Mouse (Mus musculus): ENCODE results near the gene Srrm4.
"Not testable (repeated sequence)": the region's sequence is repeated elsewhere in the genome, so short reads cannot be mapped to it uniquely, and the experiment has no call there.

Srrm4 gene

DNA sequence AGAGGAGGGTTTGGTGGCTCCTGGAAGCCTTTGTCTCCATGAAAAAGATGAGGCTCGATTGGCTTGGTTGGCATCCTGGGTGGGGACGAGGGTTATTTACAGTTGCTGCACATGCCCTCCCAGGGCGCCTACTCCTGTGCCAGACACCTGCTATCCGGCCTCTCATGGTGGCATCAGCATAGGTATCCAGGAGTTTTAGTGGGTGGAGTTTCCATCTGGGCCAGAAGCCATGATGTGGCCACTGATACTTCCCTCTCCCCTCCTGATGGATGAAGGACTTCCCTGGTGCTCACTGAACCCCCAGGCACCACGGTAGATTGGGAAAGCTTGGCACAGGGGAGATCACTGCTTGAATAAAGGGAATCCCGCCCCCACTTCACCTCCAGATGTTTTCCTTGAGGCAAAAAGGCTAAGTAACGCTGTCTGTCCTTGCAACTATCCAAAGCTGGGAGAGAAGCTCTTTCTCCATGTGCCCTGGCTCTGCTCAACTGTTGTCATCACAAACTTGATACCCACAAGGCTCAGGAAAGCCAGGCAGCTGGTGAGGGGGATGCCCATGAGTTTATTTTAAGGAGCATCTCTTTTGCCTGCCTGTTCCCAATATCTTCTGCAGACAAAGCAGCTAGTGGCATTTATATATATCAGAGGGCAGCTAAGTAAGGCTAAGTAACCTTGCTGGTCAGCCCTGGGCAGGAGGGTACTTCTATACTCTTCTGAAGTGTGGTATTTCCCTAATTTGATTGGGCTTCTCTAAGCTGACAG lies 148.7 kb downstream of the Srrm4 start:
- DNase-seq (ENCODE audit: low read depth, low spot score), result no peak

DNA sequence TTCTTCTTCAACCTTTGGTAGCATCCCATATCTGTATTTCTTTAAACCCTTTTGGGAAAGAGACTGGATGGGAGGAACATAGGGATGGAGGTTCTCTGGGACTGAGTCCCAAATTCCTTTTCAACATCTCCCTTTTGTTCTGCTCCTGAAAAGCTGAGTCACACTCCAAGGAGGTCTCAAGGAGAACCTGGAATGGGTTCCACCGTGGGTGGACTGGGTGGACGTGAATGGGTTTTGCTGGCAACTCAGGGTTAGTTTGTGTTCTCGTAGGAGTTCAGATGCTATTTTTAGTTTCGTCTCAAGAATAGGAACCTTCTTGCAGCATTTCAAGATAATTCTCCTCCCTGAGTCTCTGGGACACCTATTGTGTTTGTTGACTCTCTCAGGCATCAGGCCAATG lies 151.4 kb downstream of the Srrm4 start:
- no peak for DNase-seq (ENCODE audit: low read depth, low spot score)

DNA sequence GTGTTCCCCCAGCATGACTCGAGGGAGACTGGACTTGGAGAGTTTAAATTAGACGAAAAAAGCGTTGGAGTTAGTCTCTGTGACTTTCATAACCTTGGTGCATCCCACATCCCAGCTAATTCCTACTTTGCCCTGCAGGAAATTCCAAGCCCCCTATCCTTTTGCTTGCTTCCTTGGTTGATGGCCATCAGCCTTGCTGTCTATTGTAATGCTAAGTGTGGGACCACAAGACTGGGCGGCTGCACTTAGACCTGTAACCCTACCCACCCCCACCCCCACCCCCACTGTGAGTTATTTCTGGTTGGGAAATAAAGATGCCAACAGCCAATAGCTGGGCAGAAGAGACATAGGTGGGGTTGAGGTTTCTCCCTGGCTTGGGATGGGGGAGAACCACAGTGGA lies 153.3 kb downstream of the Srrm4 start:
- no peak for DNase-seq (ENCODE audit: low read depth, low spot score)

DNA sequence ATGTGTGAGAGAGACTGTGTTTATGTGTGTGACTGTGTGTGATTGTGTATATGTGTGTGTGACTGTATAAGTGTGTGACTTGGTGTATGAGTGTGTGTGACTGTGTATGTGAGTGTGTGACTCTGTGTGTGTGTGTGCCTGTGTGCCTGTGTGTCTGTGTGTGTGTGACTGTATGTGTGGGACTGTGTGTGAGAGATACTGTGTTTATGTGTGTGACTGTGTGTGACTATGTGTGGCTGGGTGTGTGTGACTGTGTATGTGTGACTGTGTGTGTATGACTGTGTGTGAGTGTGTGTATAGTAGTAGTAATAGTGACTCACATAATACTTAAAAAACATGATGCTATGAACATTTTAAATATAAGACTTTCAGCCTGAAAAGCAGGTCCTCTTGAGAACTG lies 155.5 kb downstream of the Srrm4 start:
- DNase-seq (ENCODE audit: low read depth, low spot score), result no peak

DNA sequence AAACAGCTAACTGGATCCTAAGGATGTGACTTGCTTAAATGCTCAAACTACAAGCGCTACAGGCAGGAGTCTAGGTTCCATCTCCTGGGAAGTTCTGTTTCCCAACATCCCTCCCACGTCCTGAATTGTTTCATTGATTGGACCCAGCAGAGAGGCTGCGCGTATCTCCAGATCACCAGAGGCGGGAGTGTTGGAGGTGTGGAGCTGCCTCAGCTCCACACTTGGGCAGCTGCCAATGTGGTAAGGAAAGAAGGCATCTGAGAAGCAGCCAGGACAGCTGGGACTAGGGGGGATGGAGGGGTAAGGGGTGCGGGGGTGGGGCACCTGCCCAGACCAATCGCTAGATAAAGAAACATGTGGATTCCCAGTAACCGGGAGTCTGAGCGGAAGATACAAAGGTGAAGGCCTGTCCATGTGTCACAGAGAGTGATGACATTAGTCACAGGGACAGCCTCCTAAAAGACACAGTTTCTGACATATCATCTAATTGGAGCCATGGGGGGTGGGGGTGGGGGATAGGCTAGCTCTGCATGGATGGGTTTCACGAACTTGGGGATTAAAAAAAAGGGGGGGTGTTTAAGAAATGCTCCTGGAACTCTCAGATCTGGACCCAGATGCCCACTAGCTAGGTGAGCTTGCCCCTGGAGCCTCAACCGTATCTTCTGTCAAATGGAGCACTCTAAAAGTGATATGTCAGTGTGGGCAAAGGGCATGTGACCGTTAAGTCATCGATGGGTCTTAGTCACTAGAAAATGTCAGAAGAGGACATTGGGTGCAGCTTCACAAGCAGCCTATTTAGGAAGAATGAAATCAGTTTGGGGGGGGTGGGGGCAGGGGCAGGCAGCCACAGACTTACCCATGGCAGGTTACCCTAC lies 156.4 kb downstream of the Srrm4 start:
- DNase-seq (ENCODE audit: low read depth, low spot score), result no peak

DNA sequence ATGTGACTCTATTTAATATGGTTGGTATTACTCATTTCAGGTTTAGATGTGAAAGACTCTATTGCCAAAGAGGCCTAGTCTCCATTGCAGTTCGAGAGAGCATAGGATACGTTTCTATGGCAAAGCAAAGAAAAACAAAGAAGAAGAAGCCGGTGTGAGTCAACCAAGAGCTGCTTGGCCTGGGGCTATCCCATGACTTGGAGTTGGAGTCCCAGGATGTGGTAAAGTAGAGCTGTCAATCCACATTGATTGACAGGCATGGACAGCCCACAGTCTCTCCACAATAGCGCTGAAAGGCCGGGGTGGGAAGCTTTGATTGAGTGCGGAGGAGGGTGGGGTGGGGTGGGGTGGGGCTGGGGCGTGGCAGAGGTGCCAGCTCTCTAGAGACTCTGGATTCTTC lies 158.7 kb downstream of the Srrm4 start:
- DNase-seq (ENCODE audit: low read depth, low spot score), result no peak

DNA sequence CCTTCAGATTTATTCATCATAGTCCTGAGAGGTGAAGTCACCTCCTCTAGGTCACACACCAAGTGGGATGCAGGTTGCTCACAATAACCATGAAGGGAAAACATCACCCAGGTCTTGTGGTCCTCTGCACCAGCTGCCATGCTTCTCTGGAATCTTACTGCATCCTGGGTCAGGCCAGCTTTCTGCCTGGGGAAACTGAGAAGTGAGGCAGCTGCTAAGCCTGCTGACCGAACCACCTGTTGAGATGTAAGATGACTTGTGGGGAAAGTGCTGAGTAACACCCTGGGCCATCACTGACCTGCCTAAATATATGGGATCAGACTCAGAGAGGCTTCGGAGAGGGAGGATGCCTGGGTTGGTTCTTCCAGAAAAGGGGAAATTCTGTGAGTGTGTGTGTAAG lies 164.9 kb downstream of the Srrm4 start:
- DNase-seq (ENCODE audit: low read depth, low spot score), result no peak

DNA sequence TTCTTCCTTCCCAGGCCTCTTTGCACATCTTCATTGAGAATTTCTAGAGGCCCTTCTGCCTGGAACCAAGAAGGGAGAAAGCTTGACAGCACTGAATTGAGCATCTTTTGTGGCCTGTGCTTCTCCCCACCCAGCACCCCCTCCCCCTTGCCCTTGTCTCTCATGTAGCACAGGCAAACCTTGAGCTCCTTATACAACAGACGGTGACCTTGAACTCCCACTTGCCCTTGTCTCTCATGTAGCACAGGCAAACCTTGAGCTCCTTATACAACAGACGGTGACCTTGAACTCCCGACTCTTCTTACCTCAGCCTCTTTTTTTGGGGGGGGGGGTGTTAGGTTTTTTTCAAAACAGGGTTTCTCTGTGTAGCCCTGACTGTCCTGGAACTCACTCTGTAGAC lies 165.9 kb downstream of the Srrm4 start:
- not testable (repeated sequence) for DNase-seq (ENCODE audit: low read depth, low spot score)

DNA sequence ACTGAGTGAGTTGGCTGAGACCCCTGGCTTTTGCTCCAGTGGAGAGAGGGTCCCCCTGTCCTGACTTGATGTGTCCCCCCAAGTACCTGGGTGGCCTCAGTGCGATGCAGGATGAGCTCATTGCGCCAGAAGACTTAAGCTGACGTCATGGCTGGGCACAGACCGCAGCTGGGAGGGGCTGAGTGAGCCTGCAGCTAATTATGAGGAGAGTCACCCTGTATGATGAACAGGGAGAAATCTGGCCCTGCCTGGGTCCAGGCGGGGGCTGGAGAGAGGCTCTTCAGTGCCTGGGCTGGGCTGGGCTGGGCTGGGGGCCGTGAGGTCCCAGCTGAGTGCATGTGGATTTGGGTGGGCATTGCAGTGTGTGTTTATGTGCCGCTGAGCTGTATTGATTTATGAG lies 166.3 kb downstream of the Srrm4 start:
- DNase-seq (ENCODE audit: low read depth, low spot score), result no peak

DNA sequence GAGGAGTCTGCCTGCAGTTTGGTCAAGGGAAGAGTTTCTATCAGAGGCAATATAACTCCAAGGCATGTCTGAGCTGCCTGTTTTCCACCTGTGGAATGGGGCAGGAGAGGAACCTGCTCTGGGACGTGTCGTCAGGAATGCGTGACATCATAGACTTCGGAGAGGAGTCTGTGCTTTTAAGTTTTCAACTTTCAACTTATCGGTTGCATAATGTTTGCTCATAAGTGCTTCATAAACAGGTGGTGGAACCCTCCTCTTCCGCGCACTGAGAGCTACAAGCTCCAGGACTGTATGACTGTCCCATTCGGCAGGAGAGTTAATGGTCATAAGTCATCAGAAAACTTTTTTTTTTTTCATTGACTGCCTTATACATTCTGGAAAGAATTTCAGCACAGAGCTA lies 167.9 kb downstream of the Srrm4 start:
- no peak for DNase-seq (ENCODE audit: low read depth, low spot score)

DNA sequence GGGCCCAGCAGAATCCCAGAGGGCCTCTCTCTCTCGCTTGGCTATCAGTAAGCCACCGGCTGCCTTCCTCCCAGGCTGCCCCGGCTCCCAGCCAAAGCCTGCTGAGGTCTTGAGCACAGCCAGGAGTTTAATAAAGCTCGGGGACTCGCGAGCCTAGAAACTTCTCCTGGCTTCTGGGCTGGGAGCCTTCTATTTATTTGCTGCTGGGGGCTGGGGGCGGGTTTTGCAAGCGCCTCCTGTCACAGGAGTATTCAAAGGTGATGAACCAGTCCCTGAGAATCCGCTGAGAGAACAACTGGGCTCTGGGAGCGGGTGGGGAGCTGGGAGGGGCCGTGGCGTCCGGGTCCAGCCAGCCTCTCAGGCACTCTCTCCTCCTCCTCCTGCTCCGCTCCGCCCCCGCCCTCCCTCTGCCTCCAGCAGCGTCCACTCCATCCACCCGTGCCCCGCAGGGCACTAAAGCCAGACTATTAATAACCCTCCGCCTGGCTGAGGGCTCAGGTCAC lies 168.9 kb downstream of the Srrm4 start, which contains the start of gene Hspb8:
Gene Hspb8, minus strand, starts transcription at position 166 of the 503 bp plus-strand sequence.
- DNase-seq (ENCODE audit: low read depth, low spot score), result peak; percentile 36

DNA sequence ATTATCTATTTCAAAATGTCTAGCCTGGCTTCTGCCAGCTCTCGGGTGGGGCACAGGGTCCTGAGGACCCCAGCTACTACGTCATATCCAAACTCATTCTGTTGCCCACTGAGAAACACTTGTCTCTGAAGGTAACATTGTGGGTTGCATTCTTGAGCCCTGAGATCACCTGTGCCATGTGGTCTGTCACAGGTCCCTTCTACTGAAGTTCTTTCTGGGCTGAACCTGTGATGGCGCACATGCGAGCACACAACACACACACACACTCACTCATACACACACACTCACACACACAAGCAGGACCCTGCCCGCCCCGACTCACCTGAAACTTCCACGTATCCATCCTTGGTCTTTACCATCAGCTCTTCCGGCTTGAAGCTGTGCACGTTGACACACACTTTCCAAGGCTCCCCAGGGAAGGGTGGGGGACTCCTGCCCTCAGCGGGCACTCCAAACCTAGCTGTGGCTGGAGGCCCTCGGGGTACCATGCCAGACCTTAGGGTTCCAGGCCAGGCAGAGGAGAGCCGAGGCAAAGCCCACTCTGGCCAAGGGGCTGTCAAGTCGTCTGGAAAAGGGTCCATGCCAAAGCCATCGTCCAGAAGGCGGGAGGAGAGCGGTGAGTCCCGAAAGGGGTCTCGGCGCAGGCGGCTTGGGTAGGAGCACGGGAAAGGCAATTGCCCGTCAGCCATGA lies 169.7 kb downstream of the Srrm4 start:
- DNase-seq (ENCODE audit: low read depth, low spot score), result no peak

DNA sequence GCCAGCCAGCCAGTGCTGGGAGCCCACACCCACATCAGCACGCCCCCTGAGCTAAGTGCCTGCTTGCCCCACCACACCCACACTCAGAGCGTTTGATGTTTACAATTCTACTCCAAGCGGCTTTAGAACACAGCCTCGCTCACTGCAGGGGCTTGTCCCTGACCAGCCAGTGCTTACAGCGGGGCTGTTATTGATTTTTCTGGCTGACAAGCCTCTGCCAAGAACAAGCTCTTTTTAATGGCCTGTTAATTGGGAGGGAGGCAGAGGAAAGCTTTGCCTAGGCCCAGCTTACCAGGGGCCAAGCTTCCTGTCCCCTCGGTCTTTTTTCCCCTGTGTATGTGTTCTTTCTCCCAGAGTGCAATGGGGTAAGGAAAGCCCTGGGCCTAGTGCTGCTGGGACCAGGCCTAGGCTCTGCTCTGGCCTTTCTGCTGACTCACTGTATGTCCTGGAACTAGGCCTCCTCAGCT lies 170.8 kb downstream of the Srrm4 start:
- DNase-seq (ENCODE audit: low read depth, low spot score), result no peak

DNA sequence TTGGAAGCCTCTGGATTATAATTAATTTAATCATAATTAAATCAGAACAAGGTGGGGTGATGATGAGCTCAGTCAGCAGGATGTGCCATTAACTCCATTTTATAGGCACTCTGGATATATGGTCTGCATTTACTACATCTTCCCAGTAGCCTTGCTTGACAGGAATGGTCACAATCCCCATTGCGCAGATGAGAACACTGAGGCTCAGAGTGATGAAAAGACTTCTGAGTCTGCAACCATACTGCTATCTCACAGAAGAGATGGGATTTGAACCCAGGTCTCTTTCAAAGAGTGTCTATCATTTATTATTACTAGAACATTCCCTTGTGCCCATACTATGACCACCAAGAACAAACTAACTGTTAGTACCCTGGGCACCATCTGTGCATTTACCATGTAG lies 171.4 kb downstream of the Srrm4 start:
- no peak for DNase-seq (ENCODE audit: low read depth, low spot score)

DNA sequence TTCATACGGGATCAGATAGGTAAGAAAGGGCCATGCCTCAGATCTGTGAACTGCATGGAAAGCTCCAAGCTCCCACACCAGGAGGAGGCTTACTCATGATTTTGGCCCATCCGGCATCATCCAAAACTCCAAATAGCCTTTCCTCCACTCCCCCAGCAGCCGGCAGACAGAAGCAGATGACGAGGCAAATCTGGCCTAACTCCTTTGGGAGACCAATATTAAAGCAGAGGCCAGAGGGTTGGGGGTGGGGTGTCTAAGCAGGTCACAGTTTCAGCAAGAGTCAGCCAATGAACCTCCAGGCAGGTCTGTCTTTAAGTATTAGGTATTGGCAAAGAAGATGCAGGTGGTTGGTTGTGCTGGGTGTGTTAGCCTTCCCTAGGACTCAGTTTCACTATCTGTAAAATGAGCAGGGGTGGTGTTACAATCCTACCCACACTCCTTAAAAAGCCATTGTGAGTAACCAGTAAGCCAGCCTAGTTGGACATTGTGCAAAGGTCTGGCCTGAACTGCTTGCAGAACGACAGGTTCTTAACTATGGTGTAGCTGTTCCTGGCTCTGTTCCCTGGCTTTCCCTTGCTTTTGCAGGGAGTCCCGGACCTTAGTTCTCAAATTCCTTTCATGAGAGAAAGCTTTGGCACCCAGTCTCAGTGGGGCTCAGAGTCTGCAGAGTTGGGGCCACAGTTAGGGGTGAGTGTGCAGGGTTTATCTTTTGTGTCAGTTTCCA lies 172.1 kb downstream of the Srrm4 start:
- no peak for DNase-seq (ENCODE audit: low read depth, low spot score)

DNA sequence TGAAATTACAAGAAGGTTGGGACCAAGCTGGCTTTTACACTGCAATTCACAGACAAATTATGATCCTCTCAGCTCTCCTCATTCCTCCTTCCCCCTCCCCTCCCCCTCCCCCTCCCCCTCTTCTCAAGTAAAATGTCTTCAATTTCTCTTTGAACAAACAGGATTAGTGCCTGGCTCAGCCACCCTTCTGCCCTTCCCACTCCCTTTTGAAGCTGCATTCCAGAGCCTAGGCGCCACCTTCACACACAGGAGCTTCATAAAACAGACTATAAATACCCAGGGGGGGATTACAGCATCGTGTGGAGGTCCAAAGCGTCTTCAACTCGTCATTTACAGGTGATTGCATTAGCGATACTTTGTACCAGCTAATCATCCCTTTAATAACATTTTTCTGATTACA lies 175.4 kb downstream of the Srrm4 start:
- DNase-seq (ENCODE audit: low read depth, low spot score), result no peak

DNA sequence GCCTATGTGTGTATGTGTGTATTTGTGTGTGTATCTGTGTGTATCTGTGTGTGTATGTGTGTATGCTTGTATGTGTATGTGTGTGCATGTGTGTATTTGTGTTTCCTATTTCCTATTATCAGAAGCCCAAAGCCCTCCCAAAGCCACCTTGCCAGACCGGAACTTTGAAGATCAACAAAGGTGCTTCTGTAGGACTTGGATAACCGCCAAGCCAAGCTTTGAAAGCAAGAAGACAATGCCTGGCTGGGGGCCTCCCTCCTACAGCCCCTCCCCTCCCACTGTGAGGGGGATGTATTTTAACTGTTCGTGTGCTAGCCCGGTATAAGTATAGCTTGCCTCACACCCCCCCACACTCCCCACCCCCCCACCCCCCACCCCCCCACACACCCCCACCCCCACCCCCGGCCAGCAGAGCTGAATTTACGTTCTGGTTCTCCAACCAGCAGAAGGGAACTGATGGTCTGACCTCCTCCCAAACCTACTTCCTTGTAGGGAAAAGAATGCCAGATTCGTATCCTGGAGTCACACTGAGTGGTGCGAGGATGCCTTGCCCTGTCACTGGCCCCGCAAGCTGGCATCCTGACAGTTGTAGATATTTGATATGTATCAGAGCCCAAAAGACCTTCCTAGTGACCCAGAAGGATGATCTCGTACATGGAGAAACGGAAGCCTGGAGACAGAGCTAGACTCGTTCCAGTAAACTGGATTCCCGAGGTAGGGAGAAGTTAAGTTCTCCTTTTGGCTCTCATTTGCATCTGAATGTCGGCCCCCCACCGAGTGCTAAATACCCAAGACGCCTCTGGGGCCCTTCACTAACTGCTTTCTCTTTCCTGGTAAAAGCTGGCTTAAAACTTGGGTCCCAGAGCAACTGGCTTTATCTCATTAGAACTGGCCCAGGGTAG lies 181.7 kb downstream of the Srrm4 start:
- no peak for DNase-seq (ENCODE audit: low read depth, low spot score)

DNA sequence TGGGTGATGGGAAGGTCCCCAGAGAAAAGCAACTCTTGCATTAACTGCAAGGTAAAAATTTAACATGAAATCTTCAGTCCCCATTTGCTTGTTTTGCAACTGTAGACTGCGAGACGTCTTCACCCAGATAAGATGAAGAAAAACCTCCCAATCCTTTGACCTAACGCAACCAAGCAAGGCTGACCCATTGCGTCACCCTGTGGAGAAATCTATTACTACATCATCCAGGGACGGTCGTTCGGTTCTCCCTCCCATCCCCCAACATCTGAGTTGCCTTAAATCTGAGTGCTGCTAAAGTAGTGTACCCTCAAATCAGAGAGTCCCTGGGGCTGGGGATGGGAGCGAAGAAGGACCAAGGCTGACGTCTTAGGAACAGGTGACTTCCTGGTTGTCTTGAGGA lies 182.7 kb downstream of the Srrm4 start:
- DNase-seq (ENCODE audit: low read depth, low spot score), result no peak

DNA sequence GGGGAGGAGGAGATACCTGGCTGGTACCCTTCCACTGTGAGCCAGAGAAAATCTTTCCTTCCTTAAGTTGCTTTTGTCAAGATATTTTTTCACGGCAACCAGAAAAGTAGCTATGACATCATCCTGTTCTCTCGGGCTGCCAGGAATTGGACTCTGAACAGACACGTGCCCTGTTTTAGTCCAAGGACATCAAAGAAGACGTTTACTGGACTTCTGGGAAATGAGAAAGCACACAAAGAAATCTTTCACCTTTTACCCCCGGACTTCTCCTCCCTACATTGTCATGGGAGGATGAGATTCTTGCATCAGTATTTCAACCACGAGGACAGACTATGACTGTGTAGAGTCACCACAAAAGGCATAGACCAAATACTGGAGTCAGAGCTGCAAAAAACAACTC lies 183.7 kb downstream of the Srrm4 start:
- DNase-seq (ENCODE audit: low read depth, low spot score), result no peak

DNA sequence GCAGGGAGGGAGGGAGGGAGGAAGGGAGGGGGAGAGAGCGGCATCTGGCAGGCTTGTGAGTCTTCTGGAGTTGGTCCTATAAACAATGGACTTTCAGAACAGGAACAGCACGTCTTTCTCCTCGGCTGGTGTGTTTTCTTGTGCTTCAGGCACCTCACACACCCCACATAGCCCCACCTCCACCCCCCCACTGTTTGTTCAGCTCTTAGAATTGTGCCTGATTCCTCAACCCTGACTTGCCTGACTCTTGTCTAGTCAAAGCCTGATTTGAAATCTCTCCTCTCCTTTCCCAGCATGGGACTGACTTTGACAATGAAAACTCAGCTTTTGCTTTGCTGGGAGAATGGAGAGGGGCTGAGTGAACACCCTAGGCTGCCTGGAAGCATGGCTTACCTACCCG lies 184.3 kb downstream of the Srrm4 start:
- no peak for DNase-seq (ENCODE audit: low read depth, low spot score)

Data from retina, postnatal 7 days (tissue).